Mouse (Mus musculus) hindlimb bud, embryonic 11.5 days (tissue): ENCODE results near the gene Naa60.
"Not testable (repeated sequence)": the region's sequence is repeated elsewhere in the genome, so short reads cannot be mapped to it uniquely, and the experiment has no call there.

ENCODE experiments used
- DNase-seq: peaks from one replicate; pipeline ENCODE4 v3.0.0-alpha.2; 2012; ENCODE audit warnings: low read depth, low spot score; ENCODE audit errors: extremely low spot score

Gene Naa60

GRCm38 (mm10) chr16:3872216-3873047 lies at the start of gene Naa60:
Naa60 (plus strand) TSS chr16:3872375.
- DNase-seq = peak; percentile 64

- DNase-seq = no peak
These were observed 44.2 kb upstream of the Naa60 start for GRCm38 (mm10) chr16:3828021-3828420.

- DNase-seq = no peak
These were observed 42.4 kb upstream of the Naa60 start for GRCm38 (mm10) chr16:3829727-3830126.

- no peak for DNase-seq
These were observed 41.5 kb upstream of the Naa60 start, which contains the start of gene Olfr15 for GRCm38 (mm10) chr16:3830588-3831109. Olfr15 (plus strand) TSS chr16:3830878.

GRCm38 (mm10) chr16:3835461-3835860 lies 36.7 kb upstream of the Naa60 start:
- no peak for DNase-seq

- DNase-seq = no peak
These were observed 32.9 kb upstream of the Naa60 start for GRCm38 (mm10) chr16:3839157-3839885.

GRCm38 (mm10) chr16:3842989-3843388 lies 29.2 kb upstream of the Naa60 start:
- DNase-seq = no peak

- no peak for DNase-seq
These were observed 28.4 kb upstream of the Naa60 start for GRCm38 (mm10) chr16:3843796-3844195.

GRCm38 (mm10) chr16:3846711-3847518 lies 25.3 kb upstream of the Naa60 start, which contains the start of gene Zfp174:
Zfp174 (plus strand) TSS chr16:3847268.
- DNase-seq = peak; percentile 86

GRCm38 (mm10) chr16:3847871-3848270 lies 24.3 kb upstream of the Naa60 start:
- DNase-seq = no peak

GRCm38 (mm10) chr16:3848416-3848815 lies 23.8 kb upstream of the Naa60 start:
- no peak for DNase-seq

GRCm38 (mm10) chr16:3851301-3851700 lies 20.9 kb upstream of the Naa60 start:
- DNase-seq = not testable (repeated sequence)

- DNase-seq = no peak
These were observed 19.6 kb upstream of the Naa60 start for GRCm38 (mm10) chr16:3852586-3852985.

GRCm38 (mm10) chr16:3854437-3855182 lies 17.6 kb upstream of the Naa60 start:
- DNase-seq = no peak

- no peak for DNase-seq
These were observed 16.4 kb upstream of the Naa60 start for GRCm38 (mm10) chr16:3855776-3856175.

GRCm38 (mm10) chr16:3859254-3859653 lies 12.9 kb upstream of the Naa60 start:
- DNase-seq = no peak

- no peak for DNase-seq
These were observed 360 bp upstream of the Naa60 start for GRCm38 (mm10) chr16:3871815-3872214.

- no peak for DNase-seq
These were observed 4.2 kb downstream of the Naa60 start for GRCm38 (mm10) chr16:3876346-3876745.

GRCm38 (mm10) chr16:3884201-3885064 lies 12.3 kb downstream of the Naa60 start, which contains the start of the genes Zfp597 and Gm20695:
Zfp597 (minus strand) TSS chr16:3884561.
Gm20695 (plus strand) TSS chr16:3884648.
- peak; percentile 49 for DNase-seq
